Mouse (Mus musculus) frontal cortex, adult 2 months (tissue): Measurements from ENCODE around the gene Pgr15l. TPM values are rescaled to one million over a fixed set of nuclear protein-coding genes. Genes with fewer than 3 reads are reported as not detected.
A peak's percentile ranks its signal among the peaks of the same experiment; 100 is the strongest.

ENCODE experiments used
- DNase-seq, 2 experiments: peaks; one replicate each; pipeline ENCODE4 v3.0.0; 2022; ENCODE audit warnings: low spot score in 1 of 2; ENCODE audit errors: extremely low spot score in 1 of 2
- polyA plus RNA-seq: library from polyadenylated mRNA; depleted of rRNA; stranded (reverse); fragments of >200 nt; gene quantifications from 2 replicates; pipeline ENCODE4 v1.2.3, GENCODE M21; 2012; rRNA removed

Pgr15l gene
- polyA plus RNA-seq: 0.02 and 0.08 TPM in 2 replicates

DNA sequence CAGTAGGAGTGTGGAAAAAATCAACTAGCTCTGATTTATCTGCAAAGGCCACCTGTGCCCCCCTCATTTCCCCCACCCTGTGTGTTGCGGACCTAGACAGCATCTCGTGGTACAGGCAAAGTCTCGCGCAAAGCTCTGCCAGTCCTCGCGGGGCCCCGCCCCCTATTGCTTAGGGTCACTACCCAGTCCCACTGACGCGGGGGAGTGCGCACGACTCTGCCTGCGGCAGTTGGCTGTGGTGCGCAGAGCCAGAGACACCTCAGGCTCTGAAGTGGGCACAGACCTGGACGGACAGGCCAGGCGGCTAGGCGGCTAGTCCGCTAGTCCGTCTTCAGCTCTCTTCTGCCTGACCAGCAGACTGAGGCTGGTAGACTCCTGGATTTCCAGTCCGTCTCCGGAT, at the start of gene Pgr15l:
TSS of gene Pgr15l (plus strand) at position 228 of the 400 bp plus-strand sequence.
- DNase-seq: peak in 1 of 2 experiments; percentile 1

DNA sequence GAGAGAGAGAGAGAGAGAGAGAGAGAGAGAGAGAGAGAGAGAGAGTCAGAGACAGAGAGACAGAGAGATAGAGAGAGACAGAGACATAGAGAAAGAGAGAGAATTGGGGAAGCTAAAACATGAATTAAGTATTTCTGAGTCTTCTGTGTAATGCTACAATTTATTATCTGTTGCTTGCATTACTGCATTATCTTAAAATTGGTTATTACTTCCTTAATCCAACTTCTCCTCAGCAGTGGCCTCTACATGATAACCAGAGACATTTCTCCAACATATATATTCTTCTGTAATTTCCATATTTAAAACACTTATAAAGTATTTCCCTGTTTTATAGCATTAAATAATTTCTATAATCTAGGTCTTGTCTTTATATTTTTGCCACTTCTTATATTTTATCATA, 44.9 kb upstream of the Pgr15l start:
- DNase-seq: no peak

- DNase-seq: peak in 1 of 2 experiments; percentile 15
These were observed 2.6 kb upstream of the Pgr15l start for GRCm38 (mm10) chrX:97069816-97070215.
